In genomic region chr13:34786634-34787033, GRCm38 (mm10) we compare ENCODE assay signal across 24 mouse cellular contexts. TPM values are rescaled to one million over a fixed set of nuclear protein-coding genes. Genes with fewer than 3 reads are reported as not detected.
"Had no signal": no experiment of that assay in that cellular context is flagged by ENCODE, and none has a peak within 500 bp of the region (broad histone marks: within the 10 kb centered on the region; RNA-seq: fewer than 3 reads in every experiment).

No protein-coding gene starts in this region.

- H3K4me1 ChIP-seq: midbrain, embryonic 12.5 days had no signal

- H3K36me3 ChIP-seq: limb, embryonic 15.5 days; lung, embryonic 15.5 days; midbrain, embryonic 12.5 days had no signal

- ATAC-seq: intestine, postnatal 0 days; midbrain, embryonic 16.5 days had no signal

- H3K27ac ChIP-seq: lung, embryonic 15.5 days; macrophage; midbrain, embryonic 12.5 days had no signal

- H3K4me3 ChIP-seq: limb, embryonic 15.5 days; lung, embryonic 15.5 days; megakaryocyte, embryonic 14.5 days; midbrain, embryonic 12.5 days had no signal

- H3K9me3 ChIP-seq: limb, embryonic 15.5 days; lung, embryonic 15.5 days; megakaryocyte, embryonic 14.5 days; midbrain, embryonic 12.5 days had no signal

- H3K27me3 ChIP-seq: limb, embryonic 15.5 days; lung, embryonic 15.5 days; midbrain, embryonic 12.5 days had no signal

- H3K9ac ChIP-seq: limb, embryonic 15.5 days; lung, embryonic 15.5 days; midbrain, embryonic 12.5 days had no signal

- DNase-seq: kidney, adult 8-10 months; kidney, postnatal 36 days; layer of hippocampus, adult 9-11 months; layer of hippocampus, postnatal 36 days; lung, postnatal 14 days; right cerebral cortex, adult 18-20 months; right cerebral cortex, postnatal 25 days; thymus, postnatal 36 days had no signal

- H3K4me2 ChIP-seq: limb, embryonic 15.5 days; lung, embryonic 15.5 days; midbrain, embryonic 12.5 days had no signal

RNA-seq across cellular contexts. Expression of gene Fam50b, which starts 52.0 kb away (rescaled TPM):
- total RNA-seq: layer of hippocampus, adult 18-20 months; layer of hippocampus, postnatal 36 days; left cerebral cortex, adult 8-10 months; left cerebral cortex, postnatal 25 days had no signal
- polyA plus RNA-seq: kidney, embryonic 16.5 days; limb, embryonic 11.5 days; limb, embryonic 15.5 days; lung, embryonic 15.5 days; macrophage; midbrain, embryonic 12.5 days; neural tube, embryonic 14.5 days; small intestine, adult 2 months; stomach, embryonic 16.5 days; thymus, postnatal 0 days had no signal
